Mouse (Mus musculus) MEL (cell line): ENCODE results near the gene Tsc22d3. TPM values are rescaled to one million over a fixed set of nuclear protein-coding genes. Genes with fewer than 3 reads are reported as not detected.

ENCODE experiments used
- DNase-seq: peaks from one replicate; pipeline ENCODE4 v3.0.0; 2011; ENCODE audit warnings: low read depth, low spot score
- H3K27ac ChIP-seq: 2 replicates; pipeline ENCODE4 v1.5.1; 2012; ENCODE audit warnings: low read depth, mild to moderate bottlenecking, control low read depth, low read length, moderate library complexity; ENCODE audit not compliant: control insufficient read depth
- H3K27me3 ChIP-seq, 2 experiments: fragments of 150-350 bp in 1 of 2; sonication (generic) in 1 of 2; 2 replicates each; pipeline ENCODE4 v1.6.1; 2012; ENCODE audit warnings: low read length in 2 of 2, mild to moderate bottlenecking in 2 of 2, improper control_type of control experiment in 1 of 2, moderate library complexity in 1 of 2; ENCODE audit not compliant: insufficient read depth in 2 of 2, control insufficient read depth in 1 of 2
- H3K36me3 ChIP-seq, 2 experiments: 2 replicates each; pipeline ENCODE4 v1.6.1; 2012 to 2014; ENCODE audit warnings: low read length in 2 of 2, improper control_type of control experiment in 1 of 2, inconsistent platforms in 1 of 2, mild to moderate bottlenecking in 1 of 2; ENCODE audit not compliant: insufficient read depth in 2 of 2, control insufficient read depth in 1 of 2
- H3K4me1 ChIP-seq, 2 experiments: fragments of 150-350 bp in 1 of 2; sonication (generic) in 1 of 2; 2 replicates each; pipeline ENCODE4 v1.6.1; 2012; ENCODE audit warnings: low read length in 2 of 2, improper control_type of control experiment in 1 of 2, mild to moderate bottlenecking in 1 of 2; ENCODE audit not compliant: insufficient read depth in 2 of 2, control insufficient read depth in 1 of 2
- H3K4me3 ChIP-seq, 2 experiments: fragments of 150-350 bp in 1 of 2; sonication (generic) in 1 of 2; 2 replicates each; pipeline ENCODE4 v1.5.1; 2012; ENCODE audit warnings: low read depth in 2 of 2, low read length in 2 of 2, mild to moderate bottlenecking in 2 of 2, moderate library complexity in 2 of 2, control low read depth in 1 of 2, improper control_type of control experiment in 1 of 2; ENCODE audit not compliant: control insufficient read depth in 1 of 2, insufficient read depth in 1 of 2
- H3K79me2 ChIP-seq: 2 replicates; pipeline ENCODE4 v1.6.1; 2012; ENCODE audit warnings: mild to moderate bottlenecking, low read length, moderate library complexity; ENCODE audit not compliant: control insufficient read depth, poor library complexity, insufficient read depth
- H3K9ac ChIP-seq: 2 replicates; pipeline ENCODE4 v1.6.1; 2012; ENCODE audit warnings: low read depth, mild to moderate bottlenecking, control low read depth, low read length, moderate library complexity; ENCODE audit not compliant: control insufficient read depth, poor library complexity, severe bottlenecking
- H3K9me3 ChIP-seq: fragments of 150-350 bp; sonication (generic); replicated peaks from 2 replicates; pipeline ENCODE4 v1.6.1; 2012; ENCODE audit warnings: mild to moderate bottlenecking, low read length, improper control_type of control experiment, moderate library complexity; ENCODE audit not compliant: insufficient read depth
- BHLHE40 ChIP-seq: IDR thresholded peaks from 2 replicates; pipeline ENCODE4 v1.6.1; 2012; ENCODE audit warnings: low read depth, mild to moderate bottlenecking, inconsistent platforms, low read length, improper control_type of control experiment, borderline replicate concordance
- EP300 ChIP-seq, 2 experiments: IDR thresholded peaks; 2 replicates each; pipeline ENCODE4 v1.6.1; 2011; ENCODE audit warnings: improper control_type of control experiment in 2 of 2, low read length in 2 of 2, low read depth in 1 of 2, mild to moderate bottlenecking in 1 of 2
- GABPA ChIP-seq: IDR thresholded peaks from 2 replicates; pipeline ENCODE4 v1.6.1; 2012; ENCODE audit warnings: low read depth, mild to moderate bottlenecking, inconsistent platforms, low read length, improper control_type of control experiment, moderate library complexity
- GATA1 ChIP-seq: IDR thresholded peaks from 2 replicates; pipeline ENCODE4 v1.6.1; 2011; ENCODE audit warnings: low read depth, low read length, improper control_type of control experiment
- HCFC1 ChIP-seq: IDR thresholded peaks from 2 replicates; pipeline ENCODE4 v1.6.1; 2012; ENCODE audit warnings: low read depth, mild to moderate bottlenecking, inconsistent platforms, low read length, improper control_type of control experiment, moderate library complexity
- MAFK ChIP-seq: IDR thresholded peaks from 2 replicates; pipeline ENCODE4 v1.6.1; 2011; ENCODE audit warnings: low read depth, mild to moderate bottlenecking, low read length, improper control_type of control experiment, borderline replicate concordance
- MAZ ChIP-seq: IDR thresholded peaks from 2 replicates; pipeline ENCODE4 v1.6.1; 2012; ENCODE audit warnings: low read depth, mild to moderate bottlenecking, inconsistent platforms, low read length, improper control_type of control experiment
- MYC ChIP-seq: IDR thresholded peaks from 2 replicates; pipeline ENCODE4 v1.6.1; 2011; ENCODE audit warnings: low read depth, mild to moderate bottlenecking, low read length, improper control_type of control experiment, moderate library complexity
- TCF12 ChIP-seq: IDR thresholded peaks from 2 replicates; pipeline ENCODE4 v1.6.1; 2014; ENCODE audit warnings: low read depth, mild to moderate bottlenecking, inconsistent platforms, low read length, improper control_type of control experiment, moderate library complexity
- USF1 ChIP-seq: IDR thresholded peaks from 2 replicates; pipeline ENCODE4 v1.6.1; 2014; ENCODE audit warnings: low read depth, mild to moderate bottlenecking, inconsistent platforms, low read length, improper control_type of control experiment, moderate library complexity
- ZC3H11A ChIP-seq: IDR thresholded peaks from 2 replicates; pipeline ENCODE4 v1.6.1; 2012; ENCODE audit warnings: low read depth, mild to moderate bottlenecking, inconsistent platforms, low read length, improper control_type of control experiment
- polyA plus RNA-seq, 2 experiments: library from polyadenylated mRNA; stranded (reverse) in 1 of 2; unstranded in 1 of 2; fragments of >175 nt in 1 of 2; fragments of >200 nt in 1 of 2; gene quantifications; 2 replicates each; pipeline versions ENCODE4 v1.2.1 to v1.2.4; 2012; ENCODE audit warnings: low replicate concordance in 2 of 2, low read depth in 1 of 2; ENCODE audit not compliant: insufficient read length in 2 of 2, insufficient read depth in 1 of 2, missing spikeins in 1 of 2
- total RNA-seq: library from RNA; depleted of rRNA; stranded (reverse); fragments of 300-350 nt; gene quantifications from 2 replicates; pipeline ENCODE4 v1.2.3, GENCODE M21; 2012

Gene Tsc22d3
- total and polyA plus RNA-seq, 3 experiments, result 29.5 to 32.7 TPM; not detected in 1

DNA sequence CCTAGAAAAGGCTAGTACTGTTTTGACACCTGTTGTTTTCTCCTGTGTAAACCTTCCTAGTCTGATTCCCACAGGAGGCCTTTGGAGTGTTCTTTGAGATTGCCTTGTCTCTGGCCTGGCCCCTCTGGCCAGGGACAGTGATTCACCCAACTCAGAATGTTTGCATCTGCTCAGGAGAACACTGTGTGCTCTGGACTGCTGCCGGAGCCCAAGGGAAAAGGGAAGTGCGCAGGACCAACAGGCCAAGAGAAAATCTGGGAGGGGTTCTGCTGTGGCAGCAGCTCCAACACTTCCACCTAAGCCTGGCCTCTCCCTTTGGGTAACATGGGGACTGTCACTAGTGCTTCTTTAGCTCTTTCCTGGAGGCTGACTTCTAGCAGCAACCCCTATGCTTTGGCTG is 87.1 kb downstream of the Tsc22d3 start:
- no peaks in the 10 kb centered on the region for H3K9me3 ChIP-seq
- TF ChIP-seq HCFC1 (no peak), ZC3H11A (no peak), EP300 (IDR thresholded peaks at IDR 0.05; ENCODE audit: low read depth in 1 of 2, low read length in 2 of 2) (no peak), MAFK (no peak), BHLHE40 (no peak), GATA1 (no peak), USF1 (no peak), TCF12 (no peak), GABPA (no peak)
- H3K4me1 ChIP-seq, result peaks cover 4 to 10% of the 10 kb centered on the region in 2 experiments
- peak; percentile 32 for DNase-seq
- H3K27ac ChIP-seq, result no peak overlapping the region
- no peaks in the 10 kb centered on the region for H3K79me2 ChIP-seq
- H3K36me3 ChIP-seq, result peaks cover 0 to 7% of the 10 kb centered on the region in 2 experiments; a peak in 2 of 4 replicates
- H3K27me3 ChIP-seq, result no peaks in the 10 kb centered on the region
- H3K4me3 ChIP-seq, result no peak overlapping the region
- H3K9ac ChIP-seq, result no peak overlapping the region

DNA sequence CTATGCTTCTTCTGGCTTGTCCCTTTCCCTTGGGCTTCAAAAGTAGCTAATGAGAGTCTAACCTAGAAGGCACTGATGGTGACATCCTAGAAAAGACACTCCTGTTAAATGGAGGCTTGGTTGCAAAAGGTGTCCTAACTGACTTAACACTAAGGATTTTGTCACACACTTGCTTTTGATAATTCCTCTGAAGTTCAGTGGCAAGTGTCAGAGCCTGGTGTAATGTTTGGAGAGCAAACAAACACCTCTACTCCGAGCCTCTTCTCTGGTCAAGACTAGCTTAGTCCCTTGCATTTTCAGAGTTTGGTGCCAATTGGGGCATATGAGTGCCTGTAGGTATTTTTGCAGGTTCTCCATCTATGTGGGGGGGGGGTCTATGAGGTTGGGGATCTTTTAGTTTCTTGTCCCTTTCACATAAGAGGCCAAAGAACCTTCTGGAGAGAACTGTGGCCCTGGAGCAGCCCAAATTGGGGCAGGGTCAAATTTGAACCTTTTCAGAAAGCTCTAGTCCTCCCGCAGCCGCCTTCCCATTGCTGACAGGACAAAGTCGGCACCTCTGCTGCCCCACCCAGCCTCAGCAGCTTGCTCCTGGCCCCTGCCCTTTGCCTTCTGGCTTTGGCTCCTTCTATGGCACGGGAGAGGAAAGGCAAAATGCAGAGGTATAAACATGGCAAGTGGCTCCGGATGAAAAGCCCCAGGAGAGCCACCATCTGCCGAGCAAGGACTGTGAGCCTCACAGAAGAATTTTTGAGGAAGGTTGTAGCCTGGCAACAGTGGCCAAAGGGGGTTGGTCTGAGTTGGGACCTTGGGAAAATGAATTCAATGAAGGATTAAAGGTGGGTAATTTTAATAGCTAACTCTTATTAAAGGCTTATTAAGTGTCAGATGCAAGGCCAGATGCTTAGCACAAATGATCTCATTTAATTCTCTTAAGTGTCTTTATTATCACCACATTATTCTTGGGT is 88.5 kb downstream of the Tsc22d3 start:
- no peaks in the 10 kb centered on the region for H3K9me3 ChIP-seq
- no peak overlapping the region for H3K4me3 ChIP-seq
- no peaks in the 10 kb centered on the region for H3K27me3 ChIP-seq
- H3K27ac ChIP-seq, result no peak overlapping the region
- no peak for DNase-seq
- no peak overlapping the region for H3K9ac ChIP-seq
- H3K79me2 ChIP-seq, result no peaks in the 10 kb centered on the region
- H3K4me1 ChIP-seq, result peaks cover 4 to 10% of the 10 kb centered on the region in 2 experiments
- TF ChIP-seq USF1 (no peak), MYC (no peak), MAZ (no peak), TCF12 (no peak), HCFC1 (no peak)
- TF ChIP-seq, all 39 proteins: peak for 0
- peaks cover 0 to 7% of the 10 kb centered on the region in 2 experiments; a peak in 2 of 4 replicates for H3K36me3 ChIP-seq
